Mouse (Mus musculus): ENCODE data around the gene Tmem110.
A peak's percentile ranks its signal among the peaks of the same experiment; 100 is the strongest.

The Tmem110 gene

DNA sequence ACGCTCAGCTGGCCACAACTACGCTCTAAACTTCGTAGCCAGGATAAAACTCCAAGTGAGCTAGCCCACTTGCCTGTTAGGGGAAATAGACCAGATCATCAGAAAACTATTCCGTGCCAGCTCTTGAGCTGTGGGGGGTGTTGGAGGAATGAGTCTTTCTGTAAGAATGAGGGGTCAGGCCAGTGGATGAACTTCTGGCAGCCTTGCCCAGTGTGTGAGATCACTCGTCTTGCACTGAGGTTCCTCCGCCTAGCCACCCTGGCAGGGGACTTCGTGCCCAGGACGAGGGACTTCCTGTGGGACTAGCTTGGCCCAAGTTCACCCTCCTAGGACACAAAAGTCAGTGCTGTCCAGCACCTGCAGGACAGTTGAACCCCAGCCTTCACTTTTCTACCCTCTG lies 78.9 kb downstream of the Tmem110 start:
- no peak for DNase-seq (ENCODE audit: low spot score)

DNA sequence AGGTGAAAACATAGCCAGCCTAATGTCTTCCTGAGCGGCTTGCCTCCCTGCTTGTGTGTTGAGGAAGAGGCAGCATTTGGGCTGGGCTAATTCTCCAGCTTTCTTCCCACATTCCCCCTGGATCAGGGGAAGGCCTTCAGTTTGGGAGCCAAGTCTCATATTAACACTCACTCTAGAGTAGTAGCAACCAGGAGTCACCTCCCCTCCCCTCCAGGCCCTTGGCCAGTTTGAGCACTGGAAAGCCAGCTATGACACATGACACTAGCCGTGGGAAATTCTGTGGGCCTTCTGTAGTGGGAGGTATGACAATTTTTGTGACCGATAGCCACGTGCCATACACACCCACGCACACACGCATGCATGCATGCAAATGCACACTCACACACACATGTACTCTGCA lies 80.6 kb downstream of the Tmem110 start:
- DNase-seq (ENCODE audit: low spot score): no peak

DNA sequence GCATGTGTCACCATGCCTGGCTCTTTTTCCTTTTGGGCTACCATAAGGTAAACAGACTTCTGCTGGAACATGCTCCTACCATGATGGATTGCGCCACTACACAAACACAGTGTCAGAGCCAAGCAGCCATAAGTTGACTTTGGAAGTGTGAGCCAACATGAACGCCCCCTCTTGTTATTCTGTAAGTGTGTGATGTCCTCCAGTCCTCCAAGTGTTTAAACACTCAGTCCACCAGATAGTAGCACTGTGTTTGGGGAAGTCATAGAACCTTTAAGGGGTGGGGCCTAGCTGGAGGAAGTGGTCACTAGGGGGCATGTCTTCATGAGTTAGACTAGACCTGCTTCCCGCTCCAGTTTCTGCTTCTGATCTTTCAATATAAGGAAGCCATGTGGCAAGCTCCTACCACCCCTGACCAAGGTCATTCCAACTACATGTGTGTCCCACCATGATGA lies 82.5 kb downstream of the Tmem110 start:
- DNase-seq (ENCODE audit: low spot score): no peak

DNA sequence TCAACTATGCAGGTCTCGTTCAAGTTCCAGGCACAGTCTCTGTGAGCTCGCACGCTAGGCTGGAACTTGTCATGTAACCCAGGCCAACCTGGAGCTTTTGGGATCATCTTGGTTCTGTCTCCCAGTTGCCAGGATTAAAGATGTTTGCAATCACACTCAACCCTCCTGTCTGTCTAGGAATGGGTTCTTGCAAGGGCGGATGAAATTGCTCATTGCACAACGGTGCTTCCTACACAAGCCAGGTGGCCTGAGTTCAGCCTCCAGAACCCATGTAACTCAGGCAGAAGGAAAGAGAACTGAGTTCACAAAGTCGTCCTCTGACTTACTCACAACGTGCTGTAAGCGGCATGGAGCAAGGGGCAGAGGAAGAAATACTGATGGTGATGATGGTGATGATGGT lies 85.8 kb downstream of the Tmem110 start:
- DNase-seq (ENCODE audit: low spot score): no peak

DNA sequence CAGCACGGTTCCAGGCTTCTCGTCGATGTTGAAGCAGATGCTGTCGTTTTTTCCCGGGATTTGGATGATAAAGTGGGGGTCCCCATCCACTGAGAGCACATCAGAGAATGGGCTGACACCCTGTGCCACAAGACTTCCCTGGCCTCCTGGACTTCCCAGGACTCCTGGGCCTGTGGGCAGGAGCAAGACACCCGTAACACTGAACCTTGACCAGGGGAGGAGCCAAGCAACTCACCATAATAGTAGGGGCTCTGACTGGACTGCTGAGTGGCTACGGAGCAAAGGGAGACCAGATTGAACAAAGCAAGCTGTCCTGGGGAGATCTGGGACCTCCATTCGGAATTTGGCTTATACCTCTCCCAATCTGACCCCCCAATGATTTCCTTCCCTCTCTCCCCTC lies 87.3 kb downstream of the Tmem110 start:
- no peak for DNase-seq (ENCODE audit: low spot score)

DNA sequence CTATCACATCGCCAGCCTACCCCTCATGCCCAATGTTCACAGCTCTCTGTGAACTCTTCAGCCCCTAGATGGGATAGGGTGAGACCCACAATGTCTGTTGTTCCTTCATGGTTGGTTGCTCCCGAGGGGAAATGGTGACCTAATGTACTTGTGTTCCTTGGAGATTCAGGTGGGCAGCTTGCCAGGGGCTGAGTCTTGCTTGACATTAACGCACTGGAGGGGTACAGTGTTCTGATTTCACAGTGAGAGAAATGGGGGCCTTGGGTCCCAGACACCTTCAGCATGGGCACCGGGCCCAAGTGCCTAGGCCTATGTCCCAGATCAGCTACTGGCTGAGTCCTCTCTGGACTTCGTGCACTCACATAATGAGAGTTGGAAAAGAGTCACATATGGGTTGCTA lies 88.0 kb downstream of the Tmem110 start:
- no peak for DNase-seq (ENCODE audit: low spot score)

DNA sequence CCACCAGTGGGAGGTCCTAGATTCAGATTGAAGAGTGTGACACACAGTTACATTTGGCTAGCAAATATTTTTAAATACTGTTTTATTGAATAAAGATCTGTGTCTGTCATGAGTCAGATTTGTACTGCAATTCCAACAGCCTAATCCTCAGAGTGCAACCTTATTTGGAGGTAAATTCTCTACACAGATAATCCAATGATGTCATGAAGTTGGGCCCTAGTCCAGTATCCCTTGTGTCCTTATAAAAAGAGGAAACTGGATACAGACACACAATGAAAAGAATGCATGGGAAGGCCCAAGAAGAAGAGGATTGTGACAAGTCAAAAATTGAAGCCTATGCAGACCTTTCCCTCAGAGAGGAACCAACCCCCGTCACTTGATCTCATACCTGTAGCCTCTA lies 91.1 kb downstream of the Tmem110 start:
- no peak for DNase-seq (ENCODE audit: low spot score)

DNA sequence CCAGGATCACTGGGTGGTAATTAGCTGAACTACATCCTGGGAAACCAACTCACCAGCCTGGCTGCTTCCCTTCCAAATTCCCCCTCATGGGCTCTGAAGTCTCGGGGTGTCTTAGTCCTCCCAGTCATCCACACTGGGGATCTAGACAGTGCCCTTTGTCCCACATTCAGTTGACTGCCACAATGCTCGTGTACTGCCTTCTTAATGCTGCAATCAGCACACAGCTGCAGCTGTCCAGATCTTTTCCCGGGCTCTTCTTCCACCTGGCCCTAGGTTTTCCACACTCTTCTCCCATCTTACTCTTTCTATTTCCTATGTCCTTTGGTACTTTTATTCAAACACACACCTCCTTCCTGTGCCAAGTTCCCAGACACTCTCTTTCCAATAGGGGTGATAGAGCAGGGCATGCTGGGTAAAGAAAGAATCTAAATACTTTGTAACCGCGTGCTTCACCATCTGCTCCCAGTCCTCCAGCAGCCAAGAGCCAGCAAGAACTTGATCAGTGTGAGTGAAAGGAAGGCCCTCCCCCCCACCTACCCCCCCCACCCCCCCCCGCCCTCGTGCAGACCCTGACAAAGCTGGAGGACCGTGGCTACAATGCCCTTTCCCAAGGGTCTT lies 96.8 kb downstream of the Tmem110 start:
- peak; percentile 7 for DNase-seq (ENCODE audit: low spot score)

DNA sequence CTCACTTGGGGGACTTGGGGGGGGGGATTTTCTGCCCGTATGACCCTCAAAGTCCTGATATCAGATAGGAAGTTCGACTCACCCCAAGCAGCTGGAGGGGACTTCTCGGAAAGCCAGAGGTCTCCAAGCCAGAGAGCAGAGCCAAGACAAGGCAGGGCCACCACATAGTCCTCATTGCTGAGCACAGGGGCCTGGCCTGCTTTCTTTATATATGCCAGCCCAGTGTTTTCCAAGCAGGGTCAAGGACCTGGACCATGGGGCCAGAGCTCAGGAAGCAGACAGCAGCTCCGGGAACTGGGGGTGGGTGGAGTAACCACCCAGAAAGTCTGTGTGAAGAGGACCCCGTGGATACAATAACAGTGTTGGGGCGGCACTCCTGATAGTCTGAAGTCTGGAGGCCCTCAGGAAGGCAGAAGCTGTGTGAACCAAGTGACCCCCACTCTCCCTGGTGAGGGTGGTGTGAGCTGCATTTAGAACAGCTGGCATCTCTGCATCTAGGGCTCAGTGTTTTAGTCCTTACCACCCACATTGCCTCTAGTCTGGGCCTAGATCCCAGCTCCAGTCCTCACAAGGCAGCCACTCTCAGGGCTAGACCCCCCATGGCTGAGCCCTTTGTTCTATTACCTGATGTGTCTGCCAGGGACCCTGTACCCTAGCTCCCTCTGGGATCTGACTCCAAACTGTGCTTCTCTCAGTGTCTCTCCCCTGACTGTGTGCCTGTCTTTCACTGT lies 98.2 kb downstream of the Tmem110 start, which contains the start of gene Itih3:
Gene Itih3, minus strand, starts transcription at position 386 of the 731 bp plus-strand sequence.
- no peak for DNase-seq (ENCODE audit: low spot score)

DNA sequence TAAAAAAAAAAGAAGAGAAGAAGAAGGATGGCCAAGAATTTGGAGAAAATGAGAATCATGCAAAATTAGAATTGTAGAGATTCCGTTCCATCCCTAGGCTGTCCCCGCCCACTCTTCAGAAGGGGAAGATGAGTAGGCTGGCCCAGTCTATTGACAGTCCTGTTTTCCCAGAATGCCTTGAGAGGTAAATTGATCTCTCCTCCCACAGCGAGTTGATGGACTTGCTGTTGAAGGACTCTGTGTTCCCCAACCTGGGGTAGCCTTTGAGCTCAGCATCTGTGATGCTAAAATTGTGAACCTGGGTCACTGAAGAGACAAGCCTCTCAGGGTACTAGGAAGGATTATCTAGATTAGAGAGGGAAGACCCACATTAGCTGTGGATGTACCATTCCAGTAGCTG lies 100.1 kb downstream of the Tmem110 start:
- no peak for DNase-seq (ENCODE audit: low spot score)
